Mouse (Mus musculus) gastrocnemius, postnatal 36 days (tissue): ENCODE measurements around the gene Gm28308. TPM values are rescaled to one million over a fixed set of nuclear protein-coding genes. Genes with fewer than 3 reads are reported as not detected.
A peak's percentile ranks its signal among the peaks of the same experiment; 100 is the strongest.

Experiments used
- DNase-seq, 2 experiments: peaks; one replicate each; pipeline ENCODE4 v3.0.0; 2022
- intact Hi-C: fragments of 180-260 bp; cut with DNase I; formaldehyde crosslinking; loops from one replicate; pipeline ENCODE4 v1.15.1; 2025
- long read RNA-seq, 2 experiments: library from polyadenylated mRNA; stranded (forward); transcript quantifications; one replicate each; pipeline ENCODE4 v2.0.0; 2021
- total RNA-seq, 2 experiments: library from RNA; stranded (reverse); gene quantifications; 2 replicates each; pipeline ENCODE4 v1.2.3; 2021

The Gm28308 gene
- total RNA-seq, result under 1 TPM in 1 of 2 experiments, not detected in 1; 0.71 TPM
- long read RNA-seq, experiment 1, result 0 reads
- long read RNA-seq, experiment 2, result 0 reads

GRCm38 (mm10) chr6:52213119-52213986 is at the start of gene Gm28308, which contains the start of gene Hoxa3:
Gene Gm28308, minus strand, starts transcription at chr6:52213339.
Gene Hoxa3, minus strand, starts transcription at chr6:52213336.
- intact Hi-C loops, result loop anchor here (10.0 kb wide), 1 partner anchor 829 kb away; no protein-coding TSS in a partner anchor
- peak; percentile 64 to 71 for DNase-seq

GRCm38 (mm10) chr6:52262463-52263320 is 49.6 kb upstream of the Gm28308 start:
- intact Hi-C loops, result no loop called here
- DNase-seq, result no peak

- intact Hi-C loops, result no loop called here
- DNase-seq, result no peak
These were observed 48.8 kb upstream of the Gm28308 start for GRCm38 (mm10) chr6:52261751-52262462.

GRCm38 (mm10) chr6:52260654-52261575 is 47.8 kb upstream of the Gm28308 start, which contains the start of gene Hoxa13:
Gene Hoxa13, minus strand, starts transcription at chr6:52260880.
- intact Hi-C loops, result no loop called here
- DNase-seq, result no peak

GRCm38 (mm10) chr6:52259811-52260261 is 46.7 kb upstream of the Gm28308 start:
- intact Hi-C loops, result loop anchor here (5.0 kb wide), 3 partner anchors 452 to 662 kb away; partner anchors contain the start of gene Tax1bp1
- DNase-seq, result peak in 1 of 2 experiments; percentile 39

- no peak for DNase-seq
- intact Hi-C loops, result loop anchor here (5.0 kb wide), 3 partner anchors 453 to 663 kb away; partner anchors contain the start of gene Tax1bp1
These were observed 46.1 kb upstream of the Gm28308 start for GRCm38 (mm10) chr6:52259081-52259790.

GRCm38 (mm10) chr6:52256956-52257355 is 43.8 kb upstream of the Gm28308 start:
- intact Hi-C loops, result loop anchor here (5.0 kb wide), 3 partner anchors 455 to 665 kb away; partner anchors contain the start of gene Tax1bp1
- peak; percentile 78 to 79 for DNase-seq

GRCm38 (mm10) chr6:52253511-52254500 is 40.7 kb upstream of the Gm28308 start:
- DNase-seq, result peak in 1 of 2 experiments; percentile 51
- intact Hi-C loops, result no loop called here

GRCm38 (mm10) chr6:52252775-52253376 is 39.7 kb upstream of the Gm28308 start:
- DNase-seq, result no peak
- intact Hi-C loops, result no loop called here

GRCm38 (mm10) chr6:52252016-52252774 is 39.1 kb upstream of the Gm28308 start:
- intact Hi-C loops, result no loop called here
- DNase-seq, result no peak

GRCm38 (mm10) chr6:52251177-52251879 is 38.2 kb upstream of the Gm28308 start:
- intact Hi-C loops, result no loop called here
- DNase-seq, result no peak

- intact Hi-C loops, result no loop called here
These were observed 36.7 kb upstream of the Gm28308 start for GRCm38 (mm10) chr6:52249826-52250225.

GRCm38 (mm10) chr6:52249415-52249738 is 36.2 kb upstream of the Gm28308 start:
- DNase-seq, result no peak
- intact Hi-C loops, result no loop called here

More at GRCm38 (mm10) chr6:52249826-52250225, 36.7 kb upstream of the Gm28308 start:
- DNase-seq, result no peak

- no peak for DNase-seq
These were observed 35.7 kb upstream of the Gm28308 start for GRCm38 (mm10) chr6:52248638-52249414.

More at GRCm38 (mm10) chr6:52248638-52249414, 35.7 kb upstream of the Gm28308 start:
- intact Hi-C loops, result no loop called here
